Mouse (Mus musculus) midbrain, embryonic 10.5 days (tissue): ENCODE measurements at regions not wholly inside any gene's neighbourhood (a gene's known extent, or its start where the extent isn't known, plus 50 kb on each side); places are given as distances from the start of the nearest gene placed in this dataset.
A peak's percentile ranks its signal among the peaks of the same experiment; 100 is the strongest.

Source experiments
- DNase-seq: peaks from one replicate; pipeline ENCODE4 v3.0.0-alpha.2; 2017; ENCODE audit warnings: low spot score
- H3K27ac ChIP-seq: fragments of 300-500 bp; sonication (generic); replicated peaks from 2 replicates; pipeline ENCODE4 v1.5.1; 2016; ENCODE audit warnings: mild to moderate bottlenecking
- H3K27me3 ChIP-seq: fragments of 300-500 bp; sonication (generic); 2 replicates; pipeline ENCODE4 v1.6.1; 2016; ENCODE audit warnings: low read depth, mild to moderate bottlenecking; ENCODE audit not compliant: poor library complexity, severe bottlenecking
- H3K36me3 ChIP-seq: fragments of 300-500 bp; sonication (generic); 2 replicates; pipeline ENCODE4 v1.6.1; 2016; ENCODE audit warnings: mild to moderate bottlenecking, moderate library complexity
- H3K4me1 ChIP-seq: fragments of 300-500 bp; sonication (generic); 2 replicates; pipeline ENCODE4 v1.6.1; 2016
- H3K4me3 ChIP-seq: fragments of 300-500 bp; sonication (generic); 2 replicates; pipeline ENCODE4 v1.5.1; 2016; ENCODE audit warnings: mild to moderate bottlenecking, moderate library complexity
- H3K9me3 ChIP-seq: fragments of 300-500 bp; sonication (generic); replicated peaks from 2 replicates; pipeline ENCODE4 v1.6.1; 2016; ENCODE audit warnings: mild to moderate bottlenecking
- WGBS: fragments of 180-500 bp; shearing (Covaris S2); methylation state at CpG from one replicate; pipeline ENCODE4 v1.1.7; 2016; 5-methylcytosine and 5-hydroxymethylcytosine counted together

- no peak overlapping the region for H3K4me3 ChIP-seq
- H3K4me1 ChIP-seq, result peaks cover 30% of the 10 kb centered on the region
- H3K27me3 ChIP-seq, result peaks cover 79% of the 10 kb centered on the region
- 8% methylated on average over 10 of the region's 10 CpGs for WGBS
- DNase-seq, result peak; percentile 72
- 0 out of 2 replicates have a peak overlapping the region, but pooled peaks have one; percentile 57 for H3K27ac ChIP-seq
- H3K9me3 ChIP-seq, result no peaks in the 10 kb centered on the region
- H3K36me3 ChIP-seq, result no peaks in the 10 kb centered on the region
These were observed 104.0 kb upstream of the Pcbd1 start for GRCm38 (mm10) chr10:60985109-60985576.

DNA sequence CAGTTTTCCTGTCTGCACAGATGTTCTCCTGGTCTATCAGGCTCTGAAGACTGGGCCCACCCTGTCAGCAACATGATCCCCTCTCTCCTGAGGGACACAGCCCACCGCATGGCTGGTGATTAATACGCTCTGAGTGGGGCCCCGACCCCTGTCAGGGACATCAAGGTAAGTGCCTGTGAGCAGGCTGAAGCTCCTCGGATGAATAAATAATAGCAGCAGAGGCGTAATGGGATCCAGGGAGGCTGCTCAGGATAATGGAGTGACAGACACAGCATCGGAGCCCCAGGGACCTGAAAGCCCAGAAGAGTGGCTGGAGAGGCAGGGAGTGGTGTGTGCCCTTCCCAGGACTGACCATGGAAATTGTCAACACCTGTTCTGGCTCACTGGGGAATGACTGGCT is 107.4 kb upstream of the Pcbd1 start:
- 46% methylated on average over 6 of the region's 6 CpGs for WGBS
- no peaks in the 10 kb centered on the region for H3K36me3 ChIP-seq
- no peak for DNase-seq
- H3K27me3 ChIP-seq, result peaks cover 96% of the 10 kb centered on the region
- H3K27ac ChIP-seq, result no peak overlapping the region; the same call in 1 of the 2 replicates
- no peaks in the 10 kb centered on the region for H3K9me3 ChIP-seq
- H3K4me3 ChIP-seq, result no peak overlapping the region
- peaks cover 48% of the 10 kb centered on the region for H3K4me1 ChIP-seq

GRCm38 (mm10) chr10:60973615-60974014 is 115.5 kb upstream of the Pcbd1 start:
- H3K27ac ChIP-seq, result no peak overlapping the region
- WGBS, result 14% methylated on average over 2 of the region's 2 CpGs
- H3K36me3 ChIP-seq, result no peaks in the 10 kb centered on the region
- peaks cover 2% of the 10 kb centered on the region; the same call in 1 of the 2 replicates for H3K4me1 ChIP-seq
- peaks cover 9% of the 10 kb centered on the region; the same call in 1 of the 2 replicates for H3K9me3 ChIP-seq
- no peak overlapping the region for H3K4me3 ChIP-seq
- H3K27me3 ChIP-seq, result peaks cover 21% of the 10 kb centered on the region
- DNase-seq, result no peak

DNA sequence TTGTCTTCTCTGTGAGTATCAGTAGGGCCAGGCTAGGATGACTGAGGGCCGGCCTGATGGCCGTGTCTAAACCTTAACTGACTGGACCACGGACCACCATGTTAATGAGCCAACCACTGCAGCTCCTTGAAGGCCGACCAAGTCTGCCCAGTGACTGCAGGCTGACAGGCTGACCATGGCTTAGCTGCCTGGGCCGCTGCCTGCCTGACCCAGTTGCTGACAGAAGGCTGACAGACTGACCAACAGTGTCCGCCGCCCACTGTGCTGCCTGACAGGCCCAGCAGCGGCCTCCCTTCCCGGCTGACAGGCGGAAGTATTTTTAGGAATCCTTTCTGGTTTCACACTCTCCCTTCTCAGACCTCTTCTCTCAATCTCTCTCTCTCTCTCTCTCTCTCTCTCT is 124.3 kb upstream of the Pcbd1 start:
- Histone ChIP-seq H3K27ac (no peak overlapping the region), H3K4me3 (no peak overlapping the region), H3K36me3 (no peaks in the 10 kb centered on the region), H3K9me3 (no peaks in the 10 kb centered on the region), H3K27me3 (0 out of 2 replicates have a peak, but pooled peaks cover 7% of the 10 kb centered on the region), H3K4me1 (peaks cover 8% of the 10 kb centered on the region; the same call in 1 of the 2 replicates)
- no peak for DNase-seq
- 77% methylated on average over 10 of the region's 10 CpGs for WGBS

DNA sequence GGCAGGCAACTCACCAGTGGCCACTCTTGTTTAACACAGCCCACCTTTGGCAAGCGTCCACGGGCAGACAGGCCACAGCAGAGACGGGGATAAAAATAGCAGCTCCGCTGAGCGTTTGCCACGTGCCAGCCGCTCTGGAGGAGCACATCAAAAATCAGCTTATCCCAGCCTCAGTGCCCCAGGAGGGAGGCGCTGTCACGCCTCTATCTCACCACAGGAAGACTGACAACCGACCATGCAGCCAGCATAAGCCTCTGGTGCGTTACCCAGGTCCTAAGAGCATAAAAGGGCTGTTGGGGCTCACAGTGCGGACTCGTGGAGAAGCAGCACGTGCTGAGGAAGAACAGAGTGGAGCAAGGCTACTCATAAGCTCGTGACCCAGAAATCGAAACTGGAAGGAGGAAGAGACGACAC is 126.4 kb upstream of the Unc5b start:
- H3K27ac ChIP-seq, result no peak overlapping the region
- no peak for DNase-seq
- H3K4me3 ChIP-seq, result no peak overlapping the region
- H3K27me3 ChIP-seq, result peaks cover 39% of the 10 kb centered on the region
- no peaks in the 10 kb centered on the region for H3K9me3 ChIP-seq
- 38% methylated on average over 17 of the region's 17 CpGs for WGBS
- H3K36me3 ChIP-seq, result no peaks in the 10 kb centered on the region
- peaks cover 16% of the 10 kb centered on the region for H3K4me1 ChIP-seq

- WGBS, result 68% methylated on average over 9 of the region's 9 CpGs
- no peak for DNase-seq
- no peaks in the 10 kb centered on the region for H3K9me3 ChIP-seq
- peaks cover 46% of the 10 kb centered on the region for H3K27me3 ChIP-seq
- H3K4me1 ChIP-seq, result peaks cover 23% of the 10 kb centered on the region
- no peak overlapping the region for H3K4me3 ChIP-seq
- H3K36me3 ChIP-seq, result no peaks in the 10 kb centered on the region
- H3K27ac ChIP-seq, result no peak overlapping the region
These were observed 124.1 kb upstream of the Unc5b start for GRCm38 (mm10) chr10:60955467-60955866.

GRCm38 (mm10) chr10:60952495-60952894 is 121.1 kb upstream of the Unc5b start:
- Histone ChIP-seq H3K4me1 (peaks cover 27% of the 10 kb centered on the region), H3K4me3 (no peak overlapping the region), H3K27me3 (peaks cover 33% of the 10 kb centered on the region), H3K9me3 (no peaks in the 10 kb centered on the region), H3K27ac (no peak overlapping the region), H3K36me3 (no peaks in the 10 kb centered on the region)
- 13% methylated on average over 7 of the region's 7 CpGs for WGBS
- DNase-seq, result no peak

GRCm38 (mm10) chr10:60948983-60949677 is 117.7 kb upstream of the Unc5b start:
- peaks cover 45% of the 10 kb centered on the region; the same call in 1 of the 2 replicates for H3K27me3 ChIP-seq
- no peaks in the 10 kb centered on the region for H3K36me3 ChIP-seq
- peaks cover 22% of the 10 kb centered on the region for H3K4me1 ChIP-seq
- no peak overlapping the region for H3K4me3 ChIP-seq
- H3K9me3 ChIP-seq, result no peaks in the 10 kb centered on the region
- DNase-seq, result no peak
- no peak overlapping the region for H3K27ac ChIP-seq
- WGBS, result 71% methylated on average over 7 of the region's 7 CpGs

DNA sequence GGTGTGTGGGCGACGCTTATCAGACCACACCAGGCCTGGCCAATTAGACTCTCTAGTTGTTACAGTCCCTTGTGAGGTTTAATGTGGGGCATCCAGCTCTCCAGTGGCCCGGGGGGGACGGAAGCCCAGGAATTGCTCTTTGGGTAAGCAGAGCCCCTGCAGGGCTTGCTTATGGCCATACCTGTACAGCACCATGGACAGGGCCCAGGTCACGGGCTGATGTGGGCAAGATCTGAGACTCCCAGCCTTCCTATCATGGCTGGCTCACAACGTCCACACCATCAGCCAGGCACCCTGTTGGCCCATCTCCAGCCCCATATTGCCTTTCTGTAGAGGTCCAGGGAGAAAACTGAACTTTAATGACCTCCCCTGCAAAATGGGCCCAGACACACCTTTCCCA is 111.7 kb upstream of the Unc5b start:
- 89% methylated on average over 6 of the region's 6 CpGs for WGBS
- Histone ChIP-seq H3K36me3 (no peaks in the 10 kb centered on the region), H3K4me1 (peaks cover 9% of the 10 kb centered on the region), H3K27ac (no peak overlapping the region), H3K27me3 (peaks cover 60% of the 10 kb centered on the region), H3K9me3 (no peaks in the 10 kb centered on the region), H3K4me3 (no peak overlapping the region)
- no peak for DNase-seq

DNA sequence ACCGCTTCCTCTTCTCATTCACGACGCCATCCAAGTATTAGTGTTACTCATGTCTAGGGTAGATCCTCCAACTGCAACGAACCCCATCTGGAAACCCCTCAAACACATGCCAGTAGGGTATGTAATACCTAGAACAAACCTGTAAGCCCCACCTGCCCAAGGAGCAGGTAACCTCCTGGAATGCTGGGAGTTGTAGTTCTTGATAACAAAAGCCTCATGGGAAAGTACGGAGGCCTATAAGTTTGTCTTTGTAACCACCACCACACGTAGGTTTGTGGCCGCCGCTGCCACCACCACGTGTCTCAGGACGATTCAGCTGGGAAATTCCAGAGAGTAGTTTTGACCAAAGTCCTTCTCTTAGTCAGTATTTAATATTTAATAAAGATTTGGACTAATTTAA is 107.4 kb upstream of the Unc5b start:
- H3K27me3 ChIP-seq, result peaks cover 79% of the 10 kb centered on the region
- no peak for DNase-seq

DNA sequence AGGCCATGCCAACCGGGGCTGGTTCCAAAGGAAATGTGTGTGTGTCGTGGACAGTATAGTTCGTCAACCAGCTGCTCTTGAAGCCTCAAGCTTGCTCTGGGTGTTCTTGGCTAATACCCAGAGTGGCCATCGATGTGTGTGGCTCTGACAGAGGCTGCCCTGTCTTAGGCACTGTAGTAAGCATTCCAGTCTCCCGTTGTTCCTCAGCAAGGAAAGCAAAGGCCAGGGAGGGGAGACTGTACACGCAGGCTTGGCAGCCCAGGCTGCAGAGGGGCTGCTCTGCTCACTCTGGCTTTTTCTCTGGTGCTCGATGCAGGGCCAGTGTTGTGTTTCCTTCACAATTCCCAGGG is 106.1 kb upstream of the Unc5b start:
- Histone ChIP-seq H3K27me3 (peaks cover 85% of the 10 kb centered on the region), H3K4me3 (no peak overlapping the region), H3K4me1 (peaks cover 65% of the 10 kb centered on the region), H3K27ac (peak overlapping the region; percentile 75), H3K36me3 (no peaks in the 10 kb centered on the region), H3K9me3 (no peaks in the 10 kb centered on the region)
- no peak for DNase-seq
- 42% methylated on average over 7 of the region's 7 CpGs for WGBS

More for the DNA sequence above, 107.4 kb upstream of the Unc5b start:
- Histone ChIP-seq H3K27ac (no peak overlapping the region), H3K4me3 (no peak overlapping the region), H3K36me3 (no peaks in the 10 kb centered on the region), H3K4me1 (peaks cover 52% of the 10 kb centered on the region), H3K9me3 (no peaks in the 10 kb centered on the region)
- 90% methylated on average over 10 of the region's 10 CpGs for WGBS

DNA sequence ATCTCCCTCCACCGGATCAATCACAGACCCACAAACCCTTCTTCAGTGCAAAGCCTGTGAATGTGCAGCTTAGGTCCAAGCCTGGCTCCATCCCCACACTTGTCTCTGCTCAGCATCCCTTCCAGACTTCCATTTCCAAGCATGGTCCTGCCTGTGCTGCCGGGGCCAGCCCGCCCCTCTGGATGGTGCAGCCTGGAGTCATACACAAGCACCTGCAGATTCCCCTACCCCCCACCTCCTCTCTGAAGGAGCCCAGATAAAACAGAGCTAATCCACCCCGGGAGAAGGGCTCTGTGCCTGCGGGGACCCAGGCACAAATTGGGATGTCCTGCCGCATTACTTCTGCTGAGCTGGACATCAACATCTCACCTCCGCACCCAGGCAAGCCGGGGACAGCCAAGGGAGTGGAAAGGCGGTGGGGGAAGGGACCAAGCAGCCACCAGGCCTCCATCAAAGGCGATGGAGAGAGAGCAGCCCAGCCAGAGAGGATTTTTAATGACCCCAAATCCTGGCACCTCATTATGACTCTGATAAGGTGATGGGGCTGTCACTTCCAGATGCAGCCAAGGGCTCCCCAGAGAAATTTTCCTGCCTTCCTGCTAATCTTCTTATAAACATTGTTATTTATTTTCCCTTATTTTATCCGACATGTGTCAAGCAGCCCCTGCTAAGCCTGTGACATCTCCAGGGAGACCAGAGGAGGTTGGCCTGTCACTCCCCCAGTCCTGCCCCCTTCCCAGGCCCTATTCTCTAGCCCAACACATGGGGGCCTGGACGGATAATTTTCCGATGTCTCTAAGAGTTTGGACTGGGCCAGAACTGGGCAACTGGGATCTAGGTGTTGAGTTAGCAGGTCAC is 105.5 kb upstream of the Unc5b start:
- H3K4me1 ChIP-seq, result peaks cover 71% of the 10 kb centered on the region
- H3K36me3 ChIP-seq, result no peaks in the 10 kb centered on the region
- WGBS, result 12% methylated on average over 13 of the region's 13 CpGs
- H3K4me3 ChIP-seq, result peak overlapping the region; percentile 22; the same call in 1 of the 2 replicates
- peaks cover 85% of the 10 kb centered on the region for H3K27me3 ChIP-seq
- peak overlapping the region; percentile 75 for H3K27ac ChIP-seq
- H3K9me3 ChIP-seq, result no peaks in the 10 kb centered on the region
- peak; percentile 57 for DNase-seq
